Mouse (Mus musculus) spleen, adult 18-20 months (tissue): Measurements from ENCODE around the gene Hist1h2bg.
A peak's percentile ranks its signal among the peaks of the same experiment; 100 is the strongest.

Experiments
- DNase-seq, 2 experiments: peaks; one replicate each; pipeline ENCODE4 v3.0.0; 2022; ENCODE audit warnings: mixed read lengths in 2 of 2

The Hist1h2bg gene

DNA sequence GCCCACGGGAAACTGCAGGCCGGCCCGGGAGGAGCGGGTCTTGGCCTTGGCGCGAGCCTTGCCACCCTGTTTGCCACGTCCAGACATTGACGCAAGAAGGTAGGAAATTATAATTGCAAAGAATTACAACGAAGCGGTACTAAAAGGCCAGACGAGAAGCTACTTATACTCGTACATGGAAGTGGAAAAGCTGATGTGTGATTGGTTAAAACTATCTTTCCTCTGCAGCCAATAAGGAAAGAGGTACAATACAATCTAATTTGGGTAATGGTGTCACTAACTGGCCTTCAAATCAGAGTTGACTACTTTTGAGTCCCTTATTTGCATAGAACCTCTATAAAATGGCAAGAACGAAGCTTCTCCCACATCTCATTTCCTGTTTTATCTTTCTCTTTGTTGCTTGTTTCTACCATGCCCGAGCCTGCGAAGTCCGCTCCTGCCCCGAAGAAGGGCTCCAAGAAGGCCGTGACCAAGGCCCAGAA, at the start of gene Hist1h2bg, which contains the start of gene Hist1h2ae:
Gene Hist1h2bg, plus strand, starts transcription at position 375 of the 482 bp plus-strand sequence.
Gene Hist1h2ae, minus strand, starts transcription at position 199 of the 482 bp plus-strand sequence.
- DNase-seq = peak; percentile 64

DNA sequence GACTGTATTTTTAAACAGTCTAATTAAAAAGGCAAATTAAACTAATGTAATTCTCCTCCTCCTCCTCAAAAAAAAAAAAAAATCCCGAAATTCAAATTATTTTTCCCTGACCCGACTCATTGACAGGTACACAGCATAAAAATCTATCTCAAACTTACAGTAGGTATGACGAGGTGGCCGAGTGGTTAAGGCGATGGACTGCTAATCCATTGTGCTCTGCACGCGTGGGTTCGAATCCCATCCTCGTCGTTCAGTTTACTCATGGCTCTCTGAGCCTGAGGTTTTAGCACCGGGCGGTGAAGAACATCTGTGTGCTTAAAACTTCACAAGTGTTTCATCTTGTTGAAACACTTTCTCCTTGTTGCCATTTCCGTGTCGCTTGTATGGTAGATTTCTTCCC, 49.5 kb upstream of the Hist1h2bg start:
- peak; percentile 65 to 76 for DNase-seq

DNA sequence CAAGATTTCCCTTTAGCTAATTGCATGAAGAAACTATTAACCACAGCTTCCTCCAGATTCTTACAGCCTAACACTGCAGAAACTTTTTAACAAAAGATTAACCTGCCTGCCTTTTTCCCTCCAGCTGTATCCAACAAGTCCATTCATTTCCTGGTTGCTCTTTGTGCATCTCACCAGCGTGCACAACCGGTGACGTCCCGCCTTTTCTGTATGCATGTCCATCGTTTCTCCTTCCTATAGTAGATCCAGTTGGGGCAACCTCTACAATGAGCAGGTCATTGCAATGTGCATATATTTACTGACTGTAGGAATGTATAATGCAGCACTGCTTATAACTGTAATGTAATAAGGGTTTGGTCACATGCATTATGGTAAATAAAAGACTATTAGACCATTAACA, 47.2 kb upstream of the Hist1h2bg start:
- DNase-seq = no peak

DNA sequence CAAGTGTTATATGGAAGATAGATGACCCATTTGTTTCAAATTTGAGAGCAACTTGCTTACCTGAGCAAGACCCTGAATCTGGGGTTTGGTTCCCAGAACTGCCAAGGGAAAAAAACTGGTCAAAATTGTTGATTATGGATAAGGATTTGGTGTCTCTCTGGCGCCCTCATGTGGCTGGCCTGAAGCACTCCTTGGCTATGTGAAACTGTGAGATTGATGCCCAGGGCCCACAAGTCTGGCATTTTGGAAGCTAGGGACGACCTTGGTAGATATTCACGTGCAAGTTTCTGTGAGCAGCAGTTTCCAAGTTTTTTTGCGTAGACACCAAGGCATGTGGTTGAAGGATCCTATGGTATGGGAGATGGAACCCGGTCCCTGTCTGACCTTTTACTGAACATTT, 46.5 kb upstream of the Hist1h2bg start:
- peak in 1 of 2 experiments; percentile 57 for DNase-seq

DNA sequence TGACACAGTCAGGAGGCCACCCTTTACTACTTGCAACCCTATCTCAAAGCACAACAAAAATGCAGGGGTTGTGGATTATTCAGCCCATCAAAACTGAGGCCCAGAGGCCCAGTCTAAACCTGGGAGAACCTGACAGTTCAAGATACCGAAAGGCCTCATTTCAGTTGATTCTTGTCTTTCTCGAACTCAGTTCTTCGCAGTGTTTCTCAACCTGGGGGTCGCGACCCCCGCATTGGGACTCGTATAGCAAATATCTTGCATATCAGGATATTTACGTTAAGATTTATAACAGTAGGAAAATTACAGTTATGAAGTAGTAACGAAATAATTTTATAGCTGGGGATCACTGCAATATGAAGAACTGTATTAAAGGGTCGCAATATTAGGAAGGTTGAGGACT, 45.3 kb upstream of the Hist1h2bg start:
- DNase-seq = no peak

GRCm38 (mm10) chr13:23526312-23526711, 44.9 kb upstream of the Hist1h2bg start:
- peak; percentile 73 to 84 for DNase-seq

DNA sequence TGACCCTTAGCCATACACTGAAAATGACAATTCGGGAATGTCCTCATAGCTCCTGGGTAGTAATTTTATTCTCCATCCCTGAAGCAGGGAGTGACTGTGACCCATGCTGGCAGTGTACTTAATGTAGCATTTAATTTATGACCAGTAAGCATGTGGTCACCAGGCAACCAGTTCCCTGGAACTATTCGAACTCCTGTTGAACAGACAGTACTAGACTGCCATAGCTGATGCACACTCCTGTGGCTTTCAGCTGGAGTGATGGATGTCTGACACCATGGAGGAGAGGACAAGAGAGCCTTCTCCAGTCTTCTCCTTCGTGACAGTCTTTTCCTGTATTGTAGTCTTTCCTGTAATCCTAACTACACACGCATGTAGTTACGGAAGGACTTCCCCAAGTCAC, 42.2 kb upstream of the Hist1h2bg start:
- DNase-seq = no peak

- no peak for DNase-seq
Observed at GRCm38 (mm10) chr13:23529480-23530165, 41.6 kb upstream of the Hist1h2bg start.

- peak; percentile 42 to 64 for DNase-seq
Observed at GRCm38 (mm10) chr13:23530181-23530900, 40.9 kb upstream of the Hist1h2bg start.

DNA sequence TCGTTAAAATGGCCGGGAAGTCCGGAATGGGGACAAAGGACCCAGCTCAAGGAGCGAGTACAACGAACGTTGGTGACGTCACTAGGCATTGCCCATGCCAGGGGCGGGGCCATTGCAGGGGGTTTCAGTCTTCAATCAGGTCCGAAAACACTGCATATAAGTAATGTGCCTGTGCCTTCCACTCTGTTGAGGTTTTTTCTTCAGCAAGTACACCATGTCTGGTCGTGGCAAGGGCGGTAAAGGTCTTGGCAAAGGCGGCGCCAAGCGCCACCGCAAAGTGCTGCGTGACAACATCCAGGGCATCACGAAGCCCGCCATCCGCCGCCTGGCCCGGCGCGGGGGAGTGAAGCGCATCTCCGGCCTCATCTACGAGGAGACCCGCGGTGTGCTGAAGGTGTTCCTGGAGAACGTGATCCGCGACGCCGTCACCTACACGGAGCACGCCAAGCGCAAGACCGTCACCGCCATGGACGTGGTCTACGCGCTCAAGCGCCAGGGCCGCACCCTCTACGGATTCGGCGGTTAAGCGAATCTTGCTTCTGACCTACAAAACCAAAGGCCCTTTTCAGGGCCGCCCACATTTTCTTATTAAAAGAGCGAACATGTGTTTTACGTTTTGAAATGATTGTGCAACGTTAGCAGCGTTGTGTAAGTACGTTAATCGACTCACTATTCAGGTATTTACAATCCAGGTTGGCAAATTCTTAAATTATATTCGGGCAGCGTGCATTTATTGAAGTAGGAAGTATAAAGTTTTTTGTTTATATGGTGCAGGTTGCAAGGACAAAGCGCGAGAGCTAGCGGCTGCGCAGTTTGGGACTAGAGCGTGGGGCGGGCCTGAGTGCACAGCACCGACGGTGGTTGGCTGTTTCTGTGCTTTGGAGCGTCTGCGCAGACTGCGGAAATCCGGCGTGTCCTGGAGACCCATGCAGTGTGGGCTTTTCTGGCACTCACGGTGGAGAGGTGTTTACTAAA, 40.0 kb upstream of the Hist1h2bg start, which contains the start of gene Hist1h4h:
Gene Hist1h4h, plus strand, starts transcription at position 150 of the 975 bp plus-strand sequence.
- DNase-seq = peak; percentile 91 to 93

GRCm38 (mm10) chr13:23532262-23533075, 38.7 kb upstream of the Hist1h2bg start:
- DNase-seq = no peak

DNA sequence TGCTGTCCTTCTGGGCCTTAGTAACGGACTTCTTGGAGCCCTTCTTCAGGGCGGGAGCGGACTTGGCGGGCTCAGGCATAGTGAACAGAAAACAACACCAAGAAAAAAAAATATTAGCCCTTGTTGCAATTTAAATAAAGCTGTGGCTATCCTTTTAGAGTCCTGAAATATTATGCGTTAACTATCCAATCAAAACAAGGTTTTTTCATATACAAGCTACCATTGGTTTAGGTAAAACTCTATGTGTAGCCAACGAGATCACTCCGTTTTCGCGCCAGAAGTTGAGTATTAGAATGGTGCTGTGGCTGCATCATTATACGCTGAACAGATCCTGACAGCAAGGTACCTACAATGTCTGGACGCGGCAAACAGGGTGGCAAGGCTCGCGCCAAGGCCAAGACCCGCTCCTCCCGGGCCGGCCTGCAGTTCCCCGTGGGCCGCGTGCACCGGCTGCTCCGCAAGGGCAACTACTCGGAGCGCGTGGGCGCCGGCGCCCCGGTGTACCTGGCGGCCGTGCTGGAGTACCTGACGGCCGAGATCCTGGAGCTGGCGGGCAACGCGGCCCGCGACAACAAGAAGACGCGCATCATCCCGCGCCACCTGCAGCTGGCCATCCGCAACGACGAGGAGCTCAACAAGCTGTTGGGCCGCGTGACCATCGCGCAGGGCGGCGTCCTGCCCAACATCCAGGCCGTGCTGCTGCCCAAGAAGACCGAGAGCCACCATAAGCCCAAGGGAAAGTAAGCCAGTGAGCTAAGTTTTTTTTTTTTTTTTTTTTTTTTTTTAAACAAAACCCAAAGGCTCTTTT, 37.4 kb upstream of the Hist1h2bg start, which contains the start of gene Hist1h2af:
Gene Hist1h2af, plus strand, starts transcription at position 347 of the 808 bp plus-strand sequence.
- peak in 1 of 2 experiments; percentile 24 for DNase-seq

DNA sequence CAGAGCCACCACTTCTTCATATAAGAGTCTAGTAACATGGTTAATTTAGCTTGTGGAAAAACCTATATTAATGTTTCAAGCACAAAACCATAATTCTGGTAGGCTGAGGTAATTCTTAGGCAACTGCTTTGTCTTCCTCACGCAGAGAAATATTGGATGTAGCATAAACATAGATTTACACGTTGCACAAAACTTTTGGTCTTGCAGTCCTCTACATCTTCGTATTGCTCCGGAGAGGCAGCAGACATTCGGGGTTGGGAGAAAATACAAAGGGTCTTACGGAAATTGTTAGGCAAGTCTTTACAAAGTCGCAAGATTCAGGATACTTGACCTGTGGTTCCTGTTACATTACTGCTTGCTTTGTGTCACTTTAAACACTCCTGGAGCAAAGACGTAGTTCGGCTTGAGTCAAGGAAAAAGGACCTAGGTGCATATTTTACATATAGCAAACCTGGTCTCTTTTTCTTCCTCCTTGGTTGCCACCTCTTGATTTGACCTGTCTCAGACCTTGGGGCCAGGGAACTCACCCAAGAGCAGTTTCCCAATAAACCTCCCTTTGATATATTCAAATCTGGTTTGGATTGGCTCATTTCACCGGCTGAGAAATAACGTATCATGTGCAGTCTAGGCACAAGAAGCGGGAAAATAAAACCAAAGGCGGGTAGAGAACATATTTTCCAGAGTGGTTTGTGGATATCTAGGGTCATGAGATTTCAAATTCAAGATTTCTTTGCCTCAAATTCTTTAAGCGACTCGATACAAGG, 36.6 kb upstream of the Hist1h2bg start:
- DNase-seq = no peak

GRCm38 (mm10) chr13:23535137-23536075, 35.8 kb upstream of the Hist1h2bg start, which contains the start of gene Hist1h3g:
Gene Hist1h3g, plus strand, starts transcription at chr13:23535422.
- peak; percentile 64 to 78 for DNase-seq

GRCm38 (mm10) chr13:23536076-23536822, 34.9 kb upstream of the Hist1h2bg start:
- DNase-seq = no peak

DNA sequence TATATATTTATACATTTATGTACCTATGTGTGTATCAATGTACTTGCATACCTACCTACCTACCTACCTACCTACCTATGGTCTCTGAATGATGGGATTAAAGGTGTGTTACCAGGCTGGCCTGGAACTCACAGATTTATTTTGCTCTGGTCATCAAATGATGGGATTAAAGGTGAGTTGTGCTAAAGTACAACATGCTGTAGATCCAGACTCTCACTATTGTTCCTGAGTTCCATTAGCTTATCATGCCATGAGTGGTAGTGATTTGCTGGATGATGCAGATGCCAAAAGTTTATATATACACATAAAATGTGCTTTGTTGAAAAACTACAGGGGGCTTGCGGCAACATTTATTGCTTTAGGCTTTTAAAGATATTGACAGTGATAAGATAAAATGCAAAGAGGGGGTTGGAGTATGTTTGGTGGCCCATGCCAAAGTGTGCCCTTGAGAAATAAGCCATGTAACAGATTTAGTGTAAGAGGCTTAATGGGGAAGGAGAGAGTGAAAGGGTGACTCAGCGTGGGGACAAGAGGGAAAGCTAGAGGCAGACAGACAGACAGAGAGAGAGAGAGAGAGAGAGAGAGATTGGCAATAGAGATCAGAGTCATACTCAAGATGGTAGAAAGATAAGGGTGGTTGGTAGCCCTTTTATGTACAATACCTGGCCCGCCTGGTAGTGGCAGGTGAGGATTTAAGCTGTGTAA, 34.0 kb upstream of the Hist1h2bg start:
- DNase-seq = no peak

DNA sequence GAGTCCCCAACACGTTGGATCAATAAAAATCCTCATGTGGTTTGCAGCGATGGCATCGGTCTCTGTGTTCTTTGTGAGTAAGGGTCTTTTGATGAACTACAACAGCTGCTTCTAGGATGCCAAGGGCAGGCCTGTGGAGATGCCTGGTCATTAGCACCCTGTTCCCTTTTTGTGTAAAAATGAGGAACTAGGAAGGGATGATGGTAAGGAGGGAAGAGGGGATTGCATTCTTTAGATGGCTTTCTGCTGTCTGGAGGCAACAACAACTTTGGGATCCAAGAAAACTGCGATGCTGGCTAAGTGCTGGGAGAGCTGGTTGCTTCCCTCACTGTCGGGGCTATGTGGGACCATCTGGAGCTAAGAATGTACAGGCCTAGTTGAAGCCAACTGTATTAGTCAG, 32.9 kb upstream of the Hist1h2bg start:
- DNase-seq = no peak
